Mouse (Mus musculus): Measurements from ENCODE around the gene Slc17a7. TPM values are rescaled to one million over a fixed set of nuclear protein-coding genes. Genes with fewer than 3 reads are reported as not detected.

The Slc17a7 gene
- total and polyA plus RNA-seq, 3 experiments = 0.08 to 0.11 TPM; not detected in 1

GRCm38 (mm10) chr7:45221680-45222079 is 57.9 kb downstream of the Slc17a7 start:
- TF ChIP-seq GATA2 (IDR thresholded peaks at IDR 0.05; ENCODE audit: borderline replicate concordance, low read depth, low read length) = no peak
- TF ChIP-seq TAL1 (conservative IDR thresholded peaks at IDR 0.05; ENCODE audit: low read depth, low read length) = no peak
- no peak for TF ChIP-seq POLR2AphosphoS5 (IDR thresholded peaks at IDR 0.05; ENCODE audit: insufficient replicate concordance, low read depth, low read length)
- TF ChIP-seq CTCF (IDR thresholded peaks at IDR 0.05; ENCODE audit: low read depth, low read length) = no peak
- TF ChIP-seq GATA1 (IDR thresholded peaks at IDR 0.05; ENCODE audit: borderline replicate concordance, low read length) = no peak
- peaks cover 59% of the 10 kb centered on the region for H3K27me3 ChIP-seq (ENCODE audit: insufficient read depth, low read length)
- H3K4me3 ChIP-seq (ENCODE audit: low read depth, low read length) = no peak overlapping the region
- H3K4me1 ChIP-seq (ENCODE audit: insufficient read depth, low read depth, low read length) = no peaks in the 10 kb centered on the region; the same call in 1 of the 2 replicates
- no peaks in the 10 kb centered on the region for H3K9me3 ChIP-seq (replicated peaks)
- no peaks in the 10 kb centered on the region for H3K36me3 ChIP-seq (replicated peaks)
- ATAC-seq (ENCODE audit: extremely low read depth, insufficient number of reproducible peaks, low FRiP score, poor library complexity, severe bottlenecking) (no peak), DNase-seq (ENCODE audit: low spot score) (no peak)

GRCm38 (mm10) chr7:45224826-45225225 is 61.1 kb downstream of the Slc17a7 start:
- no peak overlapping the region for H3K4me3 ChIP-seq (ENCODE audit: low read depth, low read length)
- ATAC-seq (ENCODE audit: extremely low read depth, insufficient number of reproducible peaks, low FRiP score, poor library complexity, severe bottlenecking) = no peak

More at GRCm38 (mm10) chr7:45224826-45225225, 61.1 kb downstream of the Slc17a7 start:
- Histone ChIP-seq H3K4me1 (ENCODE audit: insufficient read depth, low read depth, low read length) (no peaks in the 10 kb centered on the region; the same call in none of the 2 replicates), H3K36me3 (replicated peaks) (no peaks in the 10 kb centered on the region), H3K9me3 (replicated peaks) (no peaks in the 10 kb centered on the region), H3K27me3 (ENCODE audit: insufficient read depth, low read length) (peaks cover 56% of the 10 kb centered on the region)
- no peak for DNase-seq (ENCODE audit: low spot score)
- TF ChIP-seq POLR2AphosphoS5 (IDR thresholded peaks at IDR 0.05; ENCODE audit: insufficient replicate concordance, low read depth, low read length) (no peak), TAL1 (conservative IDR thresholded peaks at IDR 0.05; ENCODE audit: low read depth, low read length) (no peak), CTCF (IDR thresholded peaks at IDR 0.05; ENCODE audit: low read depth, low read length) (no peak), GATA2 (IDR thresholded peaks at IDR 0.05; ENCODE audit: borderline replicate concordance, low read depth, low read length) (no peak), GATA1 (IDR thresholded peaks at IDR 0.05; ENCODE audit: borderline replicate concordance, low read length) (no peak)

Other genes with a start within 250 kb of the Slc17a7 start
Only the 20 nearest of the 34 such genes appear.
- 16.3 and 22.1 TPM in 2 replicates for gene Rras, start 146.0 kb upstream of the Slc17a7 start, total RNA-seq (2014; fragmentation: Nextera tagmentation)
- gene Rras, start 146.0 kb upstream of the Slc17a7 start, total RNA-seq (2017) = 3.1 and 3.2 TPM in 2 replicates
- 5.6 and 6.9 TPM in 2 replicates for gene Rras, start 146.0 kb upstream of the Slc17a7 start, polyA plus RNA-seq (2012)
- gene Prr12, start 111.1 kb upstream of the Slc17a7 start, total RNA-seq (2014; fragmentation: Nextera tagmentation) = 36.7 and 42.4 TPM in 2 replicates
- 1.6 and 2.0 TPM in 2 replicates for gene Prr12, start 111.1 kb upstream of the Slc17a7 start, total RNA-seq (2017)
- gene Prr12, start 111.1 kb upstream of the Slc17a7 start, polyA plus RNA-seq (2012) = 91.6 and 98.4 TPM in 2 replicates
- 43.6 and 49.1 TPM in 2 replicates for gene Nosip, start 101.5 kb upstream of the Slc17a7 start, total RNA-seq (2014; fragmentation: Nextera tagmentation)
- gene Nosip, start 101.5 kb upstream of the Slc17a7 start, total RNA-seq (2017) = 38.9 and 49.4 TPM in 2 replicates
- gene Nosip, start 101.5 kb upstream of the Slc17a7 start, polyA plus RNA-seq (2012) = 104 and 110 TPM in 2 replicates
- 11.5 and 17.8 TPM in 2 replicates for gene Prrg2, start 101.3 kb upstream of the Slc17a7 start, total RNA-seq (2014; fragmentation: Nextera tagmentation)
- gene Prrg2, start 101.3 kb upstream of the Slc17a7 start, total RNA-seq (2017) = 6.8 and 9.5 TPM in 2 replicates
- 34.7 and 38.8 TPM in 2 replicates for gene Prrg2, start 101.3 kb upstream of the Slc17a7 start, polyA plus RNA-seq (2012)
- 0.49 TPM in 1 of 2 replicates, not detected in the other for gene Rcn3, start 71.7 kb upstream of the Slc17a7 start, total RNA-seq (2014; fragmentation: Nextera tagmentation)
- gene Rcn3, start 71.7 kb upstream of the Slc17a7 start, total RNA-seq (2017) = not detected in 2 replicates
- gene Rcn3, start 71.7 kb upstream of the Slc17a7 start, polyA plus RNA-seq (2012) = 0.31 and 0.33 TPM in 2 replicates
- not detected in 2 replicates for gene Fcgrt, start 60.1 kb upstream of the Slc17a7 start, total RNA-seq (2014; fragmentation: Nextera tagmentation)
- not detected in 2 replicates for gene Fcgrt, start 60.1 kb upstream of the Slc17a7 start, total RNA-seq (2017)
- not detected in 2 replicates for gene Fcgrt, start 60.1 kb upstream of the Slc17a7 start, polyA plus RNA-seq (2012)
- gene Rps11, start 39.5 kb upstream of the Slc17a7 start, total RNA-seq (2014; fragmentation: Nextera tagmentation) = 916 and 1,000 TPM in 2 replicates
- gene Rps11, start 39.5 kb upstream of the Slc17a7 start, total RNA-seq (2017) = 1,298 and 1,329 TPM in 2 replicates
- gene Rps11, start 39.5 kb upstream of the Slc17a7 start, polyA plus RNA-seq (2012) = 151 and 217 TPM in 2 replicates
- 1,386 and 1,478 TPM in 2 replicates for gene Rpl13a, start 35.2 kb upstream of the Slc17a7 start, total RNA-seq (2014; fragmentation: Nextera tagmentation)
- gene Rpl13a, start 35.2 kb upstream of the Slc17a7 start, total RNA-seq (2017) = 2,356 and 2,406 TPM in 2 replicates
- 5,469 and 6,084 TPM in 2 replicates for gene Rpl13a, start 35.2 kb upstream of the Slc17a7 start, polyA plus RNA-seq (2012)
- not detected in 2 replicates for gene Gm45713, start 27.7 kb upstream of the Slc17a7 start, total RNA-seq (2014; fragmentation: Nextera tagmentation)
- 0.16 and 0.23 TPM in 2 replicates for gene Gm45713, start 27.7 kb upstream of the Slc17a7 start, total RNA-seq (2017)
- gene Gm45713, start 27.7 kb upstream of the Slc17a7 start, polyA plus RNA-seq (2012) = 1.0 and 1.3 TPM in 2 replicates
- gene Flt3l, start 27.5 kb upstream of the Slc17a7 start, total RNA-seq (2014; fragmentation: Nextera tagmentation) = 75.7 and 76.5 TPM in 2 replicates
- gene Flt3l, start 27.5 kb upstream of the Slc17a7 start, total RNA-seq (2017) = 41.0 and 48.6 TPM in 2 replicates
- 31.7 and 38.8 TPM in 2 replicates for gene Flt3l, start 27.5 kb upstream of the Slc17a7 start, polyA plus RNA-seq (2012)
- 82.8 and 124 TPM in 2 replicates for gene Pih1d1, start 9.6 kb upstream of the Slc17a7 start, total RNA-seq (2014; fragmentation: Nextera tagmentation)
- 60.9 and 68.4 TPM in 2 replicates for gene Pih1d1, start 9.6 kb upstream of the Slc17a7 start, total RNA-seq (2017)
- 46.4 TPM in 2 replicates for gene Pih1d1, start 9.6 kb upstream of the Slc17a7 start, polyA plus RNA-seq (2012)
- gene Aldh16a1, start 9.4 kb upstream of the Slc17a7 start, total RNA-seq (2014; fragmentation: Nextera tagmentation) = 19.6 and 26.3 TPM in 2 replicates
- gene Aldh16a1, start 9.4 kb upstream of the Slc17a7 start, total RNA-seq (2017) = 33.8 and 34.7 TPM in 2 replicates
- 110 and 133 TPM in 2 replicates for gene Aldh16a1, start 9.4 kb upstream of the Slc17a7 start, polyA plus RNA-seq (2012)
- gene Gfy, start 15.6 kb downstream of the Slc17a7 start, total RNA-seq (2014; fragmentation: Nextera tagmentation) = not detected in 2 replicates
- 0.05 and 0.06 TPM in 2 replicates for gene Gfy, start 15.6 kb downstream of the Slc17a7 start, total RNA-seq (2017)
- gene Gfy, start 15.6 kb downstream of the Slc17a7 start, polyA plus RNA-seq (2012) = not detected in 2 replicates
- gene Pth2, start 17.0 kb downstream of the Slc17a7 start, total RNA-seq (2014; fragmentation: Nextera tagmentation) = not detected in 2 replicates
- gene Pth2, start 17.0 kb downstream of the Slc17a7 start, total RNA-seq (2017) = not detected in 2 replicates
- not detected in 2 replicates for gene Pth2, start 17.0 kb downstream of the Slc17a7 start, polyA plus RNA-seq (2012)
- not detected in 2 replicates for gene Ccdc155, start 40.9 kb downstream of the Slc17a7 start, total RNA-seq (2014; fragmentation: Nextera tagmentation)
- not detected in 2 replicates for gene Ccdc155, start 40.9 kb downstream of the Slc17a7 start, total RNA-seq (2017)
- not detected in 2 replicates for gene Ccdc155, start 40.9 kb downstream of the Slc17a7 start, polyA plus RNA-seq (2012)
- gene Dkkl1, start 48.2 kb downstream of the Slc17a7 start, total RNA-seq (2014; fragmentation: Nextera tagmentation) = not detected in 2 replicates
- gene Dkkl1, start 48.2 kb downstream of the Slc17a7 start, total RNA-seq (2017) = 0.11 TPM in 1 of 2 replicates, not detected in the other
- gene Dkkl1, start 48.2 kb downstream of the Slc17a7 start, polyA plus RNA-seq (2012) = not detected in 2 replicates
- gene Tead2, start 51.8 kb downstream of the Slc17a7 start, total RNA-seq (2014; fragmentation: Nextera tagmentation) = not detected in 2 replicates
- 0.38 TPM in 1 of 2 replicates, not detected in the other for gene Tead2, start 51.8 kb downstream of the Slc17a7 start, total RNA-seq (2017)
- not detected in 2 replicates for gene Tead2, start 51.8 kb downstream of the Slc17a7 start, polyA plus RNA-seq (2012)
- gene Cd37, start 75.2 kb downstream of the Slc17a7 start, total RNA-seq (2014; fragmentation: Nextera tagmentation) = 167 and 172 TPM in 2 replicates
- 47.3 and 48.7 TPM in 2 replicates for gene Cd37, start 75.2 kb downstream of the Slc17a7 start, total RNA-seq (2017)
- 51.2 and 75.3 TPM in 2 replicates for gene Cd37, start 75.2 kb downstream of the Slc17a7 start, polyA plus RNA-seq (2012)
- gene Slc6a16, start 77.1 kb downstream of the Slc17a7 start, total RNA-seq (2014; fragmentation: Nextera tagmentation) = not detected in 2 replicates
- gene Slc6a16, start 77.1 kb downstream of the Slc17a7 start, total RNA-seq (2017) = 0.12 and 0.27 TPM in 2 replicates
- not detected in 2 replicates for gene Slc6a16, start 77.1 kb downstream of the Slc17a7 start, polyA plus RNA-seq (2012)
- gene Slc6a21, start 113.6 kb downstream of the Slc17a7 start, total RNA-seq (2014; fragmentation: Nextera tagmentation) = not detected in 2 replicates
- gene Slc6a21, start 113.6 kb downstream of the Slc17a7 start, total RNA-seq (2017) = 0.23 and 0.38 TPM in 2 replicates
- gene Slc6a21, start 113.6 kb downstream of the Slc17a7 start, polyA plus RNA-seq (2012) = not detected in 2 replicates

All from G1E (cell line).